8 mouse cellular contexts compared by ENCODE assay signal in the genomic region with DNA sequence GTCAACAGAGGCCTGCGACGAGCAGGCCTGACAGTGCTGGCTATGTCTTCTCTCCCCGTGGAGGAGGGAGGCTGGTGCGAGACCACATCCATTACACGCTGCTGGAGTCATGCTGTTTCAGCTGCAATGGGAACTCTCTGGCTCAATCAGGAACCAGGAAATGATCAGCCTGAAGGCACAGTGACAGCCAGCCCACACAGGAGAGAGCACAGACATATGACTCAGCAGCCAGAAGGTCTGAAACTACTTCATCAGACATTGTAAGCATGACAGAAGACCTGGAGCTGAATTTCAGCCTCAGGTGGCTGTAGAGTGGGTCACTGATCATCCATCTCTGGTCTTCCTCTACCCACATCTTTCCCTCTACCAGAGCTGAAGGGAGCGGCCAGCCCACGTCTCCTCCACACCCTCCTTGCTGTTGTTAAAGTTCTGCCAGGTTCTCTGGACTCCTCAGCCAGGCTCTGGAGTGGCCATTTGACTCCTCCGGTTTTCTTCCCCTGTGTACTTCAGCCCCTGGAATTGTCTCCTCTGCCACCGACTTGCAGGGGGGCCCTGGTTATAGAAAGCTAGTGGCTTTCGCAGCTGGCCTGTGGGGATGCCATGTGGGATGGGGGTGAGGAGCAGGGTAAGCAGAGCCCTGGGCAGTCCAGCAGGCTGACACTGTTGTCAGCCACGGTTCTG. TPM values are rescaled to one million over a fixed set of nuclear protein-coding genes. Genes with fewer than 3 reads are reported as not detected.
DNase-seq lines count a peak whose midpoint lies in the region; ATAC-seq and TF ChIP-seq lines count a peak whose summit lies in the region.

No protein-coding gene starts in this region.

- H3K4me1 ChIP-seq in bone marrow macrophage, adult 2 months (ENCODE audit: control insufficient read depth, insufficient read depth, low read length), result peaks cover 46% of the 10 kb centered on the region
- no peaks in the 10 kb centered on the region for H3K4me1 ChIP-seq in hindbrain, embryonic 14.5 days (replicated peaks; ENCODE audit: control insufficient read depth, insufficient read depth, low read length)
- H3K4me1 ChIP-seq in limb, embryonic 15.5 days, result peaks cover 15% of the 10 kb centered on the region

- H3K36me3 ChIP-seq in hindbrain, embryonic 14.5 days (replicated peaks; ENCODE audit: control insufficient read depth, insufficient read depth), result no peaks in the 10 kb centered on the region
- H3K36me3 ChIP-seq in limb, embryonic 15.5 days, result no peaks in the 10 kb centered on the region

- H3K9me3 ChIP-seq in hindbrain, embryonic 14.5 days (ENCODE audit: control insufficient read depth, low read length), result no peaks in the 10 kb centered on the region
- H3K9me3 ChIP-seq in limb, embryonic 15.5 days, result no peaks in the 10 kb centered on the region

- H3K9ac ChIP-seq in hindbrain, embryonic 14.5 days, result no peak overlapping the region
- H3K9ac ChIP-seq in limb, embryonic 15.5 days, result no peak overlapping the region

- no peak for TF ChIP-seq CTCF in bone marrow macrophage, adult 2 months (IDR thresholded peaks at IDR 0.05; ENCODE audit: low read depth, low read length)

- H3K4me3 ChIP-seq in bone marrow macrophage, adult 2 months (ENCODE audit: insufficient read depth, low read length), result no peak overlapping the region
- H3K4me3 ChIP-seq in hindbrain, embryonic 14.5 days (replicated peaks; ENCODE audit: low read length), result no peak overlapping the region
- no peak overlapping the region for H3K4me3 ChIP-seq in limb, embryonic 15.5 days

- TF ChIP-seq POLR2A in bone marrow macrophage, adult 2 months (IDR thresholded peaks at IDR 0.05; ENCODE audit: borderline replicate concordance, low read depth, low read length), result no peak

- peak; percentile 62 for DNase-seq in layer of hippocampus, adult 11-12 months (ENCODE audit: low spot score)
- no peak for DNase-seq in layer of hippocampus, postnatal 10 days (ENCODE audit: low spot score in 2 of 2)
- DNase-seq in hindbrain, embryonic 14.5 days (ENCODE audit: low spot score), result no peak
- DNase-seq in cerebellum, postnatal 36 days, result no peak
- DNase-seq in ovary, postnatal 14 days (ENCODE audit: low spot score), result no peak
- no peak for DNase-seq in cerebellum, adult 11 months

- peak overlapping the region; percentile 26 for H3K27ac ChIP-seq in bone marrow macrophage, adult 2 months (ENCODE audit: insufficient read depth, low read depth, low read length)
- no peak overlapping the region for H3K27ac ChIP-seq in hindbrain, embryonic 14.5 days
- no peak overlapping the region for H3K27ac ChIP-seq in limb, embryonic 15.5 days

- no peak overlapping the region for H3K4me2 ChIP-seq in hindbrain, embryonic 14.5 days (replicated peaks)
- no peak overlapping the region for H3K4me2 ChIP-seq in limb, embryonic 15.5 days

- 53% methylated on average over 11 of the region's 11 CpGs for WGBS in hindbrain, embryonic 14.5 days
- 36% methylated on average over 11 of the region's 11 CpGs for WGBS in limb, embryonic 15.5 days

- no peaks in the 10 kb centered on the region for H3K27me3 ChIP-seq in hindbrain, embryonic 14.5 days (ENCODE audit: control insufficient read depth, insufficient read depth, low read length)
- H3K27me3 ChIP-seq in limb, embryonic 15.5 days, result no peaks in the 10 kb centered on the region

- ATAC-seq in hindbrain, embryonic 14.5 days (ENCODE audit: low FRiP score), result peak; percentile 64; the same call in 1 of the 2 replicates
- 0 out of 2 replicates have a peak, but pooled peaks have one; percentile 35 for ATAC-seq in limb, embryonic 15.5 days (ENCODE audit: insufficient number of reproducible peaks, low FRiP score, low TSS enrichment, low read depth)

RNA-seq across cellular contexts. Expression of gene Ass1, which starts 27.4 kb away (rescaled TPM):
- 10 to 100 TPM; 13.6 to 17.6 TPM for total RNA-seq in layer of hippocampus, postnatal 10 days (2021)
- polyA plus RNA-seq in bone marrow macrophage, adult 2 months (2012; ENCODE audit: insufficient read depth, insufficient read length, missing spikeins), result 10.3 and 12.0 TPM in 2 replicates
- 6.1 and 8.0 TPM in 2 replicates for polyA plus RNA-seq in hindbrain, embryonic 14.5 days (2014; fragmentation: Nextera tagmentation; extraction: Ambion mirVana)
- polyA plus RNA-seq in limb, embryonic 15.5 days (2015; fragmentation: Nextera tagmentation; extraction: Ambion mirVana), result 44.1 and 45.8 TPM in 2 replicates
